Mouse (Mus musculus) stomach, postnatal 0 days (tissue): ENCODE measurements at regions not wholly inside any gene's neighbourhood (a gene's known extent, or its start where the extent isn't known, plus 50 kb on each side); places are given as distances from the start of the nearest gene placed in this dataset.
"Not testable (repeated sequence)": the region's sequence is repeated elsewhere in the genome, so short reads cannot be mapped to it uniquely, and the experiment has no call there.

ENCODE experiments used
- CTCF ChIP-seq: IDR thresholded peaks from 2 replicates; pipeline ENCODE4 v1.5.1; 2016; ENCODE audit warnings: antibody characterized with exemption, low read depth, mild to moderate bottlenecking, moderate library complexity
- EP300 ChIP-seq: optimal IDR thresholded peaks from 2 replicates; pipeline ENCODE3; 2016; ENCODE audit warnings: antibody characterized with exemption

GRCm38 (mm10) chr14:53334451-53334850, 838.9 kb upstream of the Olfr1507 start:
- TF ChIP-seq EP300, CTCF: not testable (repeated sequence)
